Mouse (Mus musculus) common myeloid progenitor, adult 5-6 weeks (primary cell): ENCODE results near the gene Gbf1. TPM values are rescaled to one million over a fixed set of nuclear protein-coding genes. Genes with fewer than 3 reads are reported as not detected.
"Not testable (repeated sequence)": the region's sequence is repeated elsewhere in the genome, so short reads cannot be mapped to it uniquely, and the experiment has no call there.

Experiments used
- ATAC-seq: replicated peaks from 2 replicates; pipeline ENCODE4 v1.8.0; 2016; ENCODE audit warnings: low read depth, mild to moderate bottlenecking, moderate TSS enrichment, inconsistent platforms; ENCODE audit not compliant: poor library complexity, severe bottlenecking
- total RNA-seq: library from RNA; stranded (forward); fragments of 200-1000, 187-1606 nt; gene quantifications from 2 replicates; pipeline ENCODE4 v1.2.3, GENCODE M21; 2017

The Gbf1 gene
- total RNA-seq, 1 experiment from 2014 or later: 38.7 TPM

DNA sequence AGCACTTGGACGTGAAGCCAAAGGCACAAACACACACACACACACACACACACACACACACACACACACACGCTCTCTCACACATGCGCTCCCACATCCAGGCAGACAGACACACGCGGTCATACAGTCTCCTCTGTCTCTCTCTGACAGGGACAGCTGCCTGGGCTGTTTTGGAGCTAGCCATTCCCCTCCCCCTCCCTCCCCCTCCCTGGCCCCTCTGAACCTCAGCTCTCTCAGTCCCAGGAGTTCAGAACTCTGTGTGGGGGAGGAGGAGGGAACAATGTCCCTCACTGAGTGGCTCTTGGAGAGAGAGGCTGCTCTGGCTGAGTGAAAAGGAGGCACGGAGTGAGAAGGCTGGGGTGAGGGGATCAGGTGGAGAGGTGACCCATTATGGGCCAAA lies 11.2 kb upstream of the Gbf1 start:
- ATAC-seq: no peak

DNA sequence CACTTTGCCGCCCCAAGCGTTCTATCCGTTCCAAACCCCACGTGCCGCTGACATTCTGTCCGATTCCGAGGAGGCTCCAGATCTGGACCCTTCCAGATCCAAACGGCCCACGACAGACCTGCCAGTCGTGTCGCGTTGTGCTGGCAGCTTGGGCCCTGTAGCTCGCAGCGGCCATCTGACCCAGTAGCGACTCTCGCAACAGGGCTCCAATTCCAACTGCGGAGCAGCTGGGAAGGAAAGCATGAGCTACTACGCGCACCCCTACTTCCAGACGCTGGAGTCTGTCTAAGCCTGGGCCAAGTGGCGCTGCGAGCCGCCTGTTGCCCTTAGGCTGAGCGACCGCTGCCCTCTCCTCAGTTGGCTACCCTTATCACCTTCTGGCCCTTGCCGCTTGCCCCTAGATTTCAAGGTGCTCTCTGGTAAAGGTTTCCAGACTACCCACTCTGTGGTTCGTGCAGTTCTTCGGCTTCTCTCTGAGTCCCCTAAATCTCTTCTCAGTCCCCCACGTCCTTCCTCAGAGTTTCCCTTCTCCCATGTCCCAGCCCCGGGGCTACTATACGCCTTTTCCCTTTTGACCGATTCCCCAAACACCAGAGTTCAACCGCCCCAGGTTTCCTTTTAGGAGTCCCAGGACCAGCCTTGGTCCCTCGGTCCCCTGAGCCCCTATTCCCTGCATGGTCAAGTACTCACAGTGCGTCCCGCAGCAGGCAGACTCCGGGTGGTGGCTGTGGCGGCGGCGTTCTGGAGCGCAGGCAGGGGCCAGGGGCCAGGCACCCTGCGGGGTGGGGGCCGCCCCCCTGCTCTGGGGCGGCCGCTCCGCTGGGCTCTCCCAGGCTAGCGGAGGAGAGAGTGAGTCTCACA lies 4.6 kb upstream of the Gbf1 start, which contains the start of gene Pitx3:
Gene Pitx3 (minus strand): TSS at position 816 of the 861 bp plus-strand sequence.
- no peak for ATAC-seq

DNA sequence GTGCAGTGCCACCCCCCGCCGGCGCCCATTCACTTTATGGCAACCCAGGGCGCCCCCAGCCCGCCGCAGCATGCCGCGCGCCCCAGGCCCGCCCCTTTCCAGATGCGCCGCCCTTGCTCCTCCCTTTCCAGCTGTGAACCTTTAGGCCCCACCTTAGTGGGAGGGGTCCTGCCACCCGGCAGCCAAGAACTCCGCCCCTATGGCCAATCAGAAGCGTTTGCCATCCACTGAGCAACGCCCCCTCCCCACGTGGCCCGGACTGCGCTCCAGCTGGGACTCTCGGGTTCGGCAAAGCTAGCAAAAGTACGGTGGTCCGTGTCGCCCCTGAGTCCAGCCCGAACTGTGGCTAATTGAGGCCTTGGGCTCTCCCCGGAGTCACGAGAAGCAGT lies 3.9 kb upstream of the Gbf1 start:
- peak; percentile 54 for ATAC-seq

DNA sequence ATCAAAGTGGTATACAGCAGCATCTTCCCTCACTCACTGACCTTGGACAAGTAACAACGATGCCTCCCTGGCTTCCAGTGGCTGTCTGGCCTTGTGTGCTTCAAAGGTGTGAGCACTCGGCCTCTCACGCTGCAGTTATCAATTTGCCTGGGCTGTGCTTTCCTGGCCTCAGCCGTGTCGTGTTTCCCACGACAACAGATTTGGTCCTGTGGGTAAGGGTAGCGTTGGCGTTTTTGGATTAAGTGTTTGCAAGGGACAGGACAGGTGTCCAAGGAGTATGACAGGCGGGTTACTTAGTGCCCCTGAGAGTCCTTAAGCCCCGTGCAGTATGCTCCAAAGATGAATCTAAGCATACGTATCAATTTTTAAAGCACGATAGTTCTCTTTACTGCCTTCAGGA lies 3.2 kb upstream of the Gbf1 start:
- no peak for ATAC-seq

DNA sequence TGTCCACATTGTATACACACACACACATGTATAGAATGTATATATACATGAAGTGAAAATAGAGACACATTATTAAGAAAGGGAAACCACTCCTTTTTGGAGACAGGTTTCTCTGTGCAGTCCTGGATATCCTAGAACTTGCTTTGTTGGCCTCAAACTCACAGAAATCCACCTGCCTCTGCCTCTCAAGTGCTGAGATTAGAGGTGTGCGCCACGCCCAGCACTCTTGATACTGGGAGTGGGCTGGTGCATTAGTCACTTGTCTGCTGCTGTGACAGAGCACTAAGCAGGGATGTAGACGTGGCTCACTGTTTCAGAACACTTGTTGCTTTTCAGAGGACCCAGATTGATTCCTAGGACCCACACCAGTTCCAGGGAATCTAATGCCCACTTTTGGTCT lies 13.6 kb downstream of the Gbf1 start:
- ATAC-seq: no peak

DNA sequence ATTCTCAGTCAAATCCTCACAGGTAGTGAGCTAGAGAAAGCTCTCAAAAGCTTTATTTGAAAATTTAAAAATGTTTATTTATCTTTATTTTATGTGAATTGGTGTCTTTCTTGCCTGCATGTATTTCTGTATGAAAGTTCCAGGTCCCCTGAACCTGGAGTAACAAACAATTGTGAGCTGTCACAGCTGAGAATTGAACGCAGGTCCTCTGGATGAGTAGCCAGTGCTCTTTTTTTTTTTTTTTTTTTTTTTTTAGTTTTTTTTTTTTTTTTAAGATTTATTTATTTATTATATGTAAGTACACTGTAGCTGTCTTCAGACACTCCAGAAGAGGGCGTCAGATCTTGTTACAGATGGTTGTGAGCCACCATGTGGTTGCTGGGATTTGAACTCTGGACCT lies 14.9 kb downstream of the Gbf1 start:
- ATAC-seq: not testable (repeated sequence)

DNA sequence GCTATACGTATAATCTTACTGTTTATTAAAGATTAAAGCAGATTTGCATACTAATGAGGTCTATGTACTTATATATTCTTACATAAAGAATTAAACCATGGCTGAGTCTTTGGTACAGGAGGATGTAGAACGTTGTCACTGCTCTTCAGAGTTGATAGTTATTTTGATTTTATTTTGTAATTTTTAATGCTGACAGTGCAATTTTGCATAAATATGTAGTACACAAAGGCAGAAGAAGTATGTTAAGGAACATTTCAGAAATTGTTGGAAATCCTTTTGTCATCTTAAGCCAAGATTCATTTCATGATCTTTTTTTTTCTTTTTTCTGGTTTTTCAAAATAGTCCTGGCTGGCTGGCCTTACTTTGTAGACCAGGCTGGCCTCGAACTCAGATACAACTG lies 17.1 kb downstream of the Gbf1 start:
- no peak for ATAC-seq

DNA sequence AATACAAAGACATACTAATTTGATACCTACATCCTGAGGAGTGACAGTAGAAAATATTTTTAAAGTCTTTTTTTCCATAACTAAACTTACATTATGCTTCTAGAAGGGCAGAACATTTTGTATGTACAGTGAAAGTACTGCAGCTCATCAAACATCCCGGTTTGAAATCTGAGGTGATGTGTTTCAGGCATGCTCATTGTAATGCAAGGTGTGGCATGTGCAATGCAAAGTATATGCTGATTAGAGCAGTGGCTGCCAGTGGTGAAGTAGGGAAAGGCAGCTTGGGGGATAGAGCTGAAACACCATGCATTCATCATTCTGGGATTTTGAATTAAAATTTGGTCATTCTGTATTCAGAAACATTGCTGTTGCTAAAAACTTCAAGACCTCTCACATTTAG lies 17.6 kb downstream of the Gbf1 start:
- no peak for ATAC-seq

DNA sequence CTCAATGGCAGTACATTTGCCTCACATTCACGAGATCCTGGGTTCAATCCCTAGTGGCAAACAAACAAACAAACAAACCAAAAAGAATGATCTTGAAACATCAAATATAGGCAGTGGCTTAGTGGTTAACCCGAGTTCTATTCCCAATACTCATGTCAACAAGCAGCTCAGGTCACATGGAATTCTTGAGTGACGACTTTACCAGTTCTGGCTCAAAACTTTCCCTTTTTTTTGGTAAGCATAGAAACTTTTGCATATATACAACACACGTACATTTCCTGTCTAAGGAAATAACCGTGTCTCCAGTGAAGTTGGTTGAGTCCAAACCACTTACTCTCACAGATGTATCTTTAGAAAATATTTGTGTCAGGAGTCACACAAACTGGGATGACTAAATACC lies 20.2 kb downstream of the Gbf1 start:
- ATAC-seq: no peak

DNA sequence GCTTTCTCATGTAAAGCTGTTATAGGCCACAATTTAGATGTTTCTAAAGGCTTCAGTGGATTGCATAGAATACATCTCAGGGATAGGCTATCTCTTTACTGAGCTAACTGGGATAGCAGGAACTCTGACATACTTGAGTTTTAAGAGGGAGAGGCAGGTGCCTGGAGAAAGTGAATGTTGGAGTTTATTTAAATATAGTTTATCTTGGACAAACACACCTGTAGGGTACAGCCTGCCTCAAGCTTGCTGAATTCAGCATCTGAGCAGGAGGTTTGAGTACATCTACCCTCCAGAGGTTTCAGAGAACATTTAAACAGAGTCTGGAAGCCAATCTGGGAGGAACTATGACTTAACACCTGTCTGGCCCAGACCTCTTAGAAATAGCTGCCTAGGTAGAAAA lies 22.9 kb downstream of the Gbf1 start:
- ATAC-seq: no peak

DNA sequence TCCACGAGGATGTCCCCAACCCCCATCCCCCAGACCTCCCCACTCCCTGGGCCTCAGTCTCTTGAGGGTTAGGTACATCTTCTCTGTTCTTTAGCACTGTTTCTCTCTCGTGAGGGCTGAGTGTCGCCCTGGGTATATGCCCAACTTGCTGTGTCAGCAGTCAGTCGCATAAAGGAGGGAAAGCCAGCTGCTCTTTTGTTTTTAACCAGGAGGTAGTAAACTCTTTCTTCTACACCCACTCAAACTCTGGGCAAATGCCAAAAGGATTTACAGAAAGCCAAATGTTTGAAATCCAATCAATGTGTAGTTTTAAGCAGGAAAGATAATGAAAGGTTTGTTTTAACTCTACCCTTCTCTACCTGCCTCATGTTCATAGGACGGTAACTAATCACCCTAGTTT lies 24.7 kb downstream of the Gbf1 start:
- ATAC-seq: no peak

DNA sequence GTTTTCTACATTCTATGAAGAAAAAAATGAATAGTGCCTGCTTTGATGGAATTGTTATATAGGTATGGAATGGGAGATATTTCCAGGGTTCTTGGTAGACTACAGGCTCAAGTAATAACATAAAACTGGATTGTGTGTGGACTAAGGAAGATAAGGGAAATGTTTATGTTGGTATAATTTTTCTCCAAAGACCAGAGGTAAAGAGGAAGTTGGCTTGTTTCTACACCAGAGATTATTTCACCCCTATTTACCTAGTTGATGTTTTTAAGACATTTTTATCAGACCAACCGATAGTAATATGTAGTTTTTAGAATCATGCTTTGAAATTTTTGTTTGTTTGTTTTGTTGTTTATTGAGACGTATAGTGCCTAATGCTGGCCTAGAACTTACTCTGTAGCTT lies 28.0 kb downstream of the Gbf1 start:
- no peak for ATAC-seq

DNA sequence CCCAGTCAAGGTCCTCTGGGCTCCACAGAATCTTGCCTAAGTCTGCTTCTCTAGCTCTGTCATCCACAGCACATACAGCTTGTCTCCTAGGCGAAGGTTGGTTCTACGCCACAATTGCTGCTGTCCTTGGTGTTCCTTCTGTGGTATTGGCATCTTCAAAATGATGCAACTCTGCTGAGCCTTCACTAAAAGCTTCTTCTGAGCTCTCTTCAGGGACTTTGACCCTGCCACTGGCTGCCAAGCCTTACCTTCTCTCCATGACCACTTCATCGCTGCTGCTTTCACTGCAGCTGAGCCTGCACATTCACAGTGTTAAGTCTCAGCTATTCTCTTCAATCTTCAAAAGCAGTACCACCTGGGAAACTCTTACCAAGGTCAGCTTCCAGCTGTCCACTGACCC lies 29.9 kb downstream of the Gbf1 start:
- ATAC-seq: no peak

DNA sequence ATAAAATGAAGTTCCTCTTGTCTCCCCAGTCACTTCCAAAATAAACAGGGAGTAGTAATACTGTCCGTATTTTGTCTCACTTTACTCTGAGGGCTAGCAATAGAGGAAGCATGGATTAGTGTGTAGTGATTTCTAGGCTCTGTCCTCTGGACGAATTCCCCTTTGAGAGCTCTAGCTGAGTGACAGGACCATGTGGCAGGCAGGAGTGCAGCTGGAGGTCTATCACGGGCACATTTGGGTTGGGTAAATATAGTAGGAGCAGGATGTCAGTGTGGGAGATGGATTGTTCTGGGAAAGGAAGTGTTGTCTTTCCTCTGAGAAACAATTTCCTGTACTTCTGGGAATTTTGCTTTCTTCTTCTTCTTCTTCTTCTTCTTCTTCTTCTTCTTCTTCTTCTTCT lies 34.3 kb downstream of the Gbf1 start:
- ATAC-seq: no peak

DNA sequence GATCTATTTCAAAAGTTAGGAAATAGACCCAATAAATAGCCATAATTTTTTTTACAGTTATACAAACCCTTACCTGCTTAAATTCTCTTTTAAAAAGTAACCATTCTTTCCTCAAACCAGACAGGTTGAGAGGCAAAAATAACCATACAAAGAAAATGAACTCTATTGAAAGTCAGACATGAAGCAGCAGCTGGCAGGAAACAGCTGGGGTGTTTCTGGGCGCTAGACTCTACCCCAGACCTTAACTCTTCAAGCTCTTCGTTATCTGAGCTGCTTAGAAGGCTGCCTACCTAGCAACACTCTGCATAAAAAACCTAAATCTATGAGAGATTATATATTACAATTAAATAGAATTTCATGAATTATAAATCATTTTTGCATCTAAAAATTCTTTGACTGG lies 34.9 kb downstream of the Gbf1 start:
- no peak for ATAC-seq

DNA sequence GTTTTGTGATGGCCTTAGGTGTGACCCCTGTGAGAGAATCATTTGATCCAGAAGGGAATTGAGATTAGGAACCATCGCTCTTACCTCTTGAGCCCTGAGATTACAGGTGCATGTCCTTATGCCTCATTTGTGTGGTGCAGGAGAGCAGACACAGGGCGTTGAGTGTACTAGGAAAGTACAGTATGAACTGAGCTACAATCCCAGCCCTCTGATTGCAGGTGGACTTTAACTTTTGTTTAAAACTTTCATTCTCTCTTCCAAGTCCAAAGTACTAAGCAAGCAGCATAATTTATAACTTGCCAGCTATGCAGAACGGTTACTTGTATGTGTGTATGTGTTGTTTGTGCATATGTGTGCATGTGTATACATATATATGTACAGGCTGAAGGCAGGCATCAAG lies 46.0 kb downstream of the Gbf1 start:
- ATAC-seq: no peak

DNA sequence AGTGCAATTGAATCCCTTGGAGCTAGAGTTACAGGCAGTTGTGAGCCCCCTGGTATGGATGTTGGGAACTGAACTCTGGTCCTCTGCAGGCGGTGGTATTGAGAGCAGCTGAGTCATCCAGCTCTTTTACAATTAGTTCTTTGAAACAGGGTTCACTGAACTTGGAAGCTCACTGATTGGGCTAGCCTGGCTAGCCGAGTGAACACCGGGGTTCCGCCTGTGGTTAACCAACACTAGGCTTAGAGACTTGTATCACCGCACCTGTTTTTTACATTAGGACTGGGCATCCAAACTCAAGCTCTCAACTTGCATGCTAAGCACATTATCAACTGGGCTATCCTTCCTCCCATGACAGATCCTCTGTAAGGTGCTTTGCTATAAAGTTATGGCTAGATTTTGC lies 46.6 kb downstream of the Gbf1 start:
- peak; percentile 50; the same call in 1 of the 2 replicates for ATAC-seq

DNA sequence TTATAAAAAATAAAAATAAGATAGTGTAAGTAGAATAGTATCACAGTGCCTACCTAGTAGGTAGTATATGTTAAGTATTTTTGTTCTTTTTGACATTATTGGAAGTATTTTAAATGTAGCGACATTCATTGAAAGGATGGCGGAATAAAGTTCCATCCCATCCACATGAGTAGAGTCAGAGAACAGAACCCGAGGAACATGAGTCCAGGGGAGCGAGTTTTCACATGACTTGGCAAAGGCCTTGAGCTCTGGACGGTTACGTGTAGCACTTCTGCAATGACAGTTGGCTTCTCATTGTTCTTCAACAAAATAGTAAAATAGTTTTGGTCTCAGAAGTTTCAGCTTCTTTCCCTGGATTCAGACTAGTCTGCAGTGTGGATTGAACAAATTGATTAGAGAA lies 51.9 kb downstream of the Gbf1 start:
- no peak for ATAC-seq

DNA sequence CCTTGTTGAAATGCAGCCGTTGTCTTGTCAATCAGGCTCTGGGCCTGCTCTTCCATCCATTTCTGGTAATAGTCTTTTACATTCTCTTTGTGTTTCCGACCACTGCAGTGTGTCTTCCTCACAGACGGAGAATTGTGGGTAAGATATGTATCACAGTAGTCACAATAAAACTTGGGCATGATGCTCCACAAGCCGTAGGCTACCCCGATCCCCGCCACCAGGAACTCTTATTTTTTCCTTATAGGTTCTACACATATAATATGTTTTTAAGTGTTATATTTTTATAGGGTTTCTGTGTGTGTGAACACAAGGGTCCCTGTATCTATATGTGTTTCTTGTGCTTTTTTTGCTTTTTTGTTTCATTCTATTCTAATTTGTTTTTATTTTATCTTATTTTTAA lies 53.4 kb downstream of the Gbf1 start:
- no peak for ATAC-seq

DNA sequence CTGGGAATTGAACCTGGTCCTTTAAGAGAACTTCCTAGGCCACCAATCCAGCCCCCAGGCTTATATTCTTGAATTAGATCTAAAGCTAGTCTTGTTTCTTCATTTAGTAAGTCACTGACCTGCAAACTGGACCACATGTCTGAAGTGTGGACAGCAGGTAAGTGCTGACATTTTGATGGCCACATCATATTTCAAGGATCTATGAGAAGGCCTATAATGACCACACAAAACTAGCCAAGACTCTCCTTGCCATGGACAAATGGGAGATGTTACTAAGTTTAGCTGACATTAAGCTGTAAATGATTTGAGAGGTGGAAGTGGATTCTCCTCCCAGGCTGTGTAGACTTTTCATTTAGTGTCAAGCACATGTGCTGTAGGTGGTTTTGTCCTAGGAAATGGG lies 58.6 kb downstream of the Gbf1 start:
- no peak for ATAC-seq

DNA sequence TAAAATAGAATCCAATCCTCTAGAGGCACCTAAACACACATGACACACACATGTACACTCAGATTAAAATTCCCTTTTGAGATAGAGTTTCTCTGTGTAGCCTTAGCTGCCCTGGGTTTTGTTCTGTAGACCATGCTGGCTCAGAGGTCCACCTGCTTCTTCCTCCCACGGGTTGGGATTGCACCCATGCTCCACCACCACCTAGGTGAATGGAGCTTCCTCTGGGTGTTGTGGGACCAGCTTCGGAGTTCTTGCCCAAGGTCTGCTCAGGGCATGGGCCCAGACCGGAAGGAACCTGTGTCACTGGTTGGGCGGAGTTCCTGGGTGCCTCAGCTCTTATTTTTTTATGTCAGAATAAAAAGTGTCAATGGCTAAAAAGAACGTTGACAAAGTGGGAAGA lies 62.2 kb downstream of the Gbf1 start:
- ATAC-seq: no peak

DNA sequence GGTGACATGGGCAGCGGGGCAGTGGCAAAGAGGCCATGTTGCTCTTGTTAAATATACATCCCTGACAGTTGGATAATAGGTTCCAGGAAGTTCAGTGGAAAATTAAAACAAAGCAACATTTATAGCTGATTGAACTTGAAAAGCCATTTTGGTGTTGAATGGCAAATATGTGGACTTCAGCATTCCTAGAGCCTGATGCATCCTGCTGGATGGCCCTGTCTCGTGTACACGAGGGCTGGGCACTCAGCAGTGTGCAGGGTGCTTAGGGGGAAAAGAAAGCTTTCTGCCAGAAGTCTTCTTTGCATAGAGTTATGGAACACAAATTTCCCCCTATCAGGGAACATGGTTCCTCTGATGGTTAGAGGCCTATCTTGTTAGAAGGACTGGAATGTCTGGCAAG lies 63.1 kb downstream of the Gbf1 start:
- no peak for ATAC-seq
